Mouse (Mus musculus): ENCODE data around the gene Ccdc115.

- no peak for TF ChIP-seq EP300 (IDR thresholded peaks at IDR 0.05; ENCODE audit: insufficient read depth, low read depth, low read length)
- no peak for TF ChIP-seq CTCF (IDR thresholded peaks at IDR 0.05; ENCODE audit: low read depth, low read length)
- no peak for TF ChIP-seq POLR2A (IDR thresholded peaks at IDR 0.05; ENCODE audit: insufficient read depth, low read length)
These were observed 50.6 kb downstream of the Ccdc115 start for GRCm38 (mm10) chr1:34388849-34389233.

Measured in ES-Bruce4 (cell line).